Mouse (Mus musculus): Measurements from ENCODE around the gene Lasp1.

Gene Lasp1

DNA sequence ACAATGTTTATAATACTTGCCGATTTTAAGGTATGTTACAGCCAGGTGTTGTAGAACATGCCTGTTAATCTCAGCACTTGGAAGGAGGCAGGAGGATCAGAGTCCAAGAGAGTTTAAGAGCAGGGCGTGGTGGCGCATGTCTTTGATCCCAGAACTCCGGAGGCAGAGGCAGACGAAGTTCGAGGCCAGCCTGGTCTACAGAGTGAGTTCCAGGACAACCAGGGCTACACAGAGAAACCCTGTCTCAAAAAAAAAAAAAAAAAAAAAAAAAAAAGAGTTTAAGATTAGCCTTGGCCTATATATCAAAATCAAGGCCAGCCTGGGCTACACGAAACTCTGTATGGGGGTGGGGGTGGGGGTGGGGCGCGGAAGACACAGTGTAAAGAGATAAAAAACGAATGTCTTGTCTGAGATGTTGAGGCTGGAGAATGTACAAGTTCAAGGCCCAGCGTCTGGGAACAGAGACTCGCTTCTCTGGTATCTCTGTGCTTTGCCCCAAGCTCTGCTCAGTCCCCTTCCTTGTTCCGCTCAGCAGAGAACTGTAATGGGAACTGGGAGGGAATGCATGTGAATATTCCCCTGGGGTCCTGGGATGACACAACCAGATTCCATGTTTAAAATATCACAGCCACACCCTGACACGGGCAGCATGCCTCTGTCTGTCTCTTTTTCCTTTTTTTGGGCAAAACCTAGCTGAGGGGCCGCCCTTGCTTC lies 1.3 kb upstream of the Lasp1 start:
- peak; percentile 54 for DNase-seq

DNA sequence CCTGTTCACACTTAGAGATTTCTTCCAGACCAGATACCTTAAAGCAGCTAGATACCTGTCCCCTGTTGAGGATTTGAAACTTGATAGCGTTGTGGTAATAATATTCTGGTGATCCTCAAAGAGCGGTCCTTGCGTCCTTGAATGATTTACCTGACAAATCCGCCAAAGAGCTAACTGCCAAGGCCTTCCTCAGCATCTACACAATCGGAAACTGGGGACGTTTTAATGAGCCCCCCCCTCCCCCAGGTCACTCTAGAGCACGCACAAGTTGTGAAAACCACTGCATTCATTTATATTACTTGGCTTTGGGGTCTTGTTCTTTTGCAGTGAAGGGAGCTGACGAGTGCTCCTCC lies 741 bp upstream of the Lasp1 start:
- DNase-seq, result no peak

DNA sequence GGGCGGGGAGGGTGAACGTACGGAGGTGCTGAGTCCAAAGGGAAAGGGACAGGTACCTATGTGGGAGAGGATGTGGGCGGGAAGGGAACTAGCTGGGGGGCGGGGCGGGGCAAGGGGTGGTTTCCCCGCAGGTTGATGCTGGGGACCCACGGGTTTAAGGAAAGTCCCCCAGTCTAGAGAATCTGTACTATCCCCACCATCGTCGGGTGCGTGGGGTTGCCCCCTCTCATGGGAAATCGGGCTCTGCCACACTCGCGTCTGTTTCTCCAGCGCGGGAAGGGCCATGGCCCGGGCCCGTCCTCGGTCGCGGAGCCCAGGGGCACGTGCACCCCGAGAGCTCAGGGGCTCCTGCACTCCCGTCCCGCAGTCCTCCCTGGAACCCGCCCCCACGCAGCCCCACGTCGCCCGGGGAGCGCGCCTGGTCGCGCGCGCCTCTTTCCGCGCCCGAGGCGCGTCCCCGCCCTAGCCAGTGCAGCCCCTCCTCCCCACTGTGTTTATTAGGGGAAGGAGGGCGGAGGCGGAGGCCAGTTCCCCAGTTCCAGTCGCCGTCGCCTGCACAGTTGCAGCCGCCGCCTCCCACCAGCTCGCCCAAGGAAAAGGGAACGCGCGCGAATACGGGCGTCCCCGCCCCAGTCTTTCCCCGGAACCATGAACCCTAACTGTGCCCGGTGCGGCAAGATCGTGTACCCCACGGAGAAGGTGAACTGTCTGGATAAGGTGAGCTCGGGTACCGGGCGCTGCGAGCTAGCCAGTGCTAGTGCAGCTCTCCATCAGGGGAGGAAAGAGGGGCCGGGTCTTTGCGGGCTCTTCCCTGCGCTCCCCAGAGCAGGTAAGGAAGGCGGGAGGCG lies 570 bp downstream of the Lasp1 start:
- peak; percentile 94 for DNase-seq

DNA sequence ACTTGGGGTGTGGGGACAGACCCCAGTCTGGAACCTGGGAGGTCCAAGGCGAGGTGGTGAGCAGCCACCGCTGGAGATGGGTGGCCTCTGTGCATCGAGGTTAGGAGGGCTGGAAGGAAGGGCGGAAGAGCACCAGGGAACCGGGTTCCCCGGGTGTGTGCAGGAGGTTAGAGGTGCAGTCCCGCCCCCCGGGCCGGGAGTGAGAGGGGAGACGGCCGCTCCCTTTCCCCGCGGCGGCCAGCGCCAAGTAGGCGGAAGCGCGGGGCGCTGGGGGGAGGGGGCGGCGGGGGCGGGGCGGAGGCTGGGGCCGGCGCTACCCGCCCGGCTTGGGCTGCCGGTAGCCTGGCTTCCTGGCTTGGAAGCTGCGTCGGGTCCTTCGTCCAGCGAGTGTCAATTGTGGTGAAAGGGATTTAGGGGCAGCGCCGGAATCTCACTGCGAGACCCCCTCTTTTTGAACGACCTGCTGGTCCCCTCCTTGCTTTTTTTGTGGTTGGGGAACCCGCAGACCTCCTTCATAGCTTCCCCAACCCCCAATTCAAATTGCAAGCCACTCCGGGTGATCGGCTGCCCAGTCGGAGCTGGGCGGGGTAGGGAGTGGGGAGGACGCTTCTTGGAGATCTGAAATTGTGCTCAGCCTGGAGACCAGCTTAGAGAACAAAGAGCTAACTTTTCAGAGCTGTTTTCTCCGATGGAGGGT lies 1.3 kb downstream of the Lasp1 start:
- DNase-seq, result peak; percentile 78

DNA sequence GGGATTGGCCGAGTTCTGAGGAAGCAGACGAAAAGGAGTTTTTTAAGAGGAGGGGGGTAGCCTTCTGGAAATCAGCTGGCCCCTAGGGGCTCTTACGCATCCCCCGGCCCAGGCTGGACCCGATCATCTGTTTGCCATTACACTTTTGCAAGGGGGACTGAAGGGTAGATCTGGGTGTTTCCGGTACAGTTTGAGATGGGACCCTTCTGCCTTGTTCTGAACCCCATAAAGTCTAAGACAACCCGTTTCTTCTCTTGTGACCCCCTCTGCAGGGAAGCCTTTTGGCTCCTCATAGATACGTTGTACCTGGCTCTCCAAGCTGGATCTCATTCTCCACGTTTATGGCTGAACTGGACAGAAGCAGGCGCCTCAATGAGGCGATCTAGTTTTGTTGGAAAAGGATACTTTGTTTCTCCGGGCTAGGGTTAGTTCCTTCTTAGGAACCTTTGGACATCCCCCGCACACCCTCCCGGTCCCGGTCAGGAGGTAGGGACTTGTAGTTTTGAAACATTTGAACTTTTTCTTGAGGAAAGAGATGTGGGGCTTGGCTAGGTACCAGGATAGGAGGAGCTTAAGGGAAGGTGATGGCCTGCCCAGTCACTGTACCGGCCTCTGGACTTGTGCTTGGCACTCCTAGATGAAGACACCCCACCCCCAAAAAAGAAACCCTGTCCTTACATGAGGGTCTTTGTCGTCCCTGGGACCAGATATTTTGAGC lies 2.0 kb downstream of the Lasp1 start:
- DNase-seq, result peak; percentile 77

DNA sequence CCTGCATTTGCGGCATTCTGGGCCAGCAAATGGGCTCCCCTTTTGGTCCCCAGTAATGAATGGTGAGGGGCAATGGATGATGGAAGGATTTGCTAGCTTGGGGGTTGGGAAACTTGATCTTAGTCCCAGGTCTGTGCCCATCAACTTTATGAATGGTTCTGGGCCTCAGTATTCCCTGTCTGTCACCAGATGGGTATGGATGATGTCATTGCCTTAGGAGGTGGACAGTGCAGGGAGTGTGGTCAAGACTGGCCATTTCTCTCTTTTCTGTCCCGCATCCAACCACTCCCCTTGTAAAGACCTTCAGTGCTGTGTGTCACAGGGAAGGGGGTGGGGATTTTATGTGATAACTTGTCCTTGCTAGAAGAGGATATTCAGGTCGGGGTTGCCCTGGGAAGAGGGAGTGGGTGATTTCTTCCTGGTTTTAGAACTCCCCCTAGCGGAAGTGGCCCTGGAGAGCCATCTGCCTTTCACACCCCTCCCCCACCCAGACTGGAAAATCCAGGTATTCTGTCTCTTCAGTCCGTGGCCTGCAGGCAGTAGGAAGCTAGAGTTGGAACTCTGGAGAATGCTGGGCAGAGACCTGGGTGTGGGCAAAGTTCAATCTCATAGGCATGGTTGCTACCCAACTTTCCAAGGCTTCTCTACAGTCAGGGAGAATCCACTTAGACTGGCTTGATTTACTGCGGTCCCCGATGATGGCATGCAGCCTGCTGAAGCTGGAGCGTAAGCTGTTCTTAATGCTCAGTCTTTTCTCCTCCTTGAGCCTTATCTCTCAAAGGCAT lies 2.8 kb downstream of the Lasp1 start:
- DNase-seq, result peak; percentile 77

DNA sequence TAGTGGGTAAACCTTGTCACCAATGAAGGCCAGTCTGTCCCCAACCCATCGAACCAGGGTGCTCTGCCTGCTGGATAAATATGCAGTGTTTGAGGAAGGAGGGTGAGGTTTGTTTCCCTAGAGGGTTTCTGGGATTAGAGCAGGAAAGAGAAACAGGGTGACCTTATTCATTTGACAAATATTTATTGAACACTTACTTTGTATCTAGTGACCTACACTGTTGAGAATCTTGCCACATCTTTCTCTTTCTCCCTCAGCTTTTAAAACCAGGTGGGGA lies 3.3 kb downstream of the Lasp1 start:
- DNase-seq, result no peak

DNA sequence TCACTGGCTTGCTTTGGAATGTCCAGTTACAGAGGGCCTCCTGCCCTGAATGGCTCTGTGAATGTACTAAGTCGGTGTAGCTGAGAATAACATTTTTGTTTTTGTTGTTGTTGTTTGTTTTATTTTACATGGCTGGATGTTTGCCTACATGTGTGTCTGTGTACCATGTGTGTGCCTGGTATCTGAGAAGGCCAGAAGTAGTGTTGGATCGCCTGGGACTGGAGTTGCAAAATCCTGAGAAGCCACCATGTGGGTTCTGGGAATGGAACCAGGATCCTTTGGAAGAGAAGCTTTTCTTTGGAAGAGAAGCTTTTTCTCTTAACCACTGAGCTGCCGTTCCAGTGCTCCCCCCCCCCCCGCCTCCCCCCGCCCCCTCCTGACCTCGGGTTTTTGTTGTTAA lies 3.7 kb downstream of the Lasp1 start:
- no peak for DNase-seq

DNA sequence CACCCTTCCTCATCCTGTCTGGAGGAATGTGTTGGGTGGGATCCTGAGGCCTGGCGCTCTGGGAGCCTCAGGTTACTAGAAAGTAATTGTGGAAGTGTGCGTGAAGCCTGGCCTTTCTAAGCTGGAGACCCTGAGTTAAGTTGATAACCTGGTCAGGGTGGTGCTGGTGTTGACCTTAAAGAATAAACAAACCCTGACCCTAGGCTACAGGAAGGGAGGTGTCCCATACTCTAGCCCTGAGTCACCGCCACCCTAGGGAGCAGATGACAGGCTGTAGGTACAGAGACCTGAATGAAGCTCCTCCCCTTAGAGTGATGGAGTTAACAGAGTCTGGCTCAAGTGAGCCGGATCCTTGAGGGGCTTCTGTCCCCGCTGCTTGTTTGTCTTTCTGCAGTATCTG lies 5.0 kb downstream of the Lasp1 start:
- no peak for DNase-seq

DNA sequence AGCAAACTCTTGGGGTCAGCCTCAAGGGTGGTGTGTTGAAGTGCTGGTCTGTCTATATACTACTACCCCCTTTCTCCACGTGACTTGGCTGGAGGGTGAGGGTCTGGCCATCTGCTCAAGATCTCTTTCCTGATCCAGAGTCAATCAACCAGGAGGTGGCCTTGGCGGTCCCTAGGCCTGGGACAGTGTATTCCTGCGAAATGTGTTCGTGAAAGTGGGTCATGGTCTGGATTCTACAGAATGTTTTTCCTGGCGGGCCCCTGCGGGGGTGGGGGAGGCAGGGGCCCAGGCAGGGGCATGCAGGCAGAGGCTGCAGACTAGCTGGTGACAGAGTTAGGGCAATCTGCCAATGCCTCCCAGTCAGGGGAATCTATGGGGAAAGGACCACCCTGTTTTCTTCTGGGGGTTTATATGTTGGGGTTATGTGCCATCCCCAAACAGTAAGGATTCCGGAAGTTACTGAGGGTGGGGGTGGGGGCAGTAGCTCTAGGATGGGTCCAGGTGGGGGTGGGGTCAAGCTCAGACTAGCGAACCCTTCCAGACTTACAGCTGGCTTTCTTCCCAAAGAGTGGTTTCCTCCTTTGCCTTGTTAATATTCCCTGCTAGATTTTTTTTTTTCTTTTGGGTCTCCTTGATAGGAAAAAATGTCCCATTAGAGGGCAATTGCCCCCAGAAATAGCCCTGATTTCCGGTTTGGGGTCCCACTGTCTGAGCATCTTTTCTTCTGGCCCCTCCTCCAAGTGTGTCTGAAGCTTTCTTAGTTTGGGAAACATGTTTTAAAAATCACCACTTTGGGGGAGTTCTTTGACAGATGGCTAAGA lies 6.3 kb downstream of the Lasp1 start:
- DNase-seq, result peak; percentile 64

DNA sequence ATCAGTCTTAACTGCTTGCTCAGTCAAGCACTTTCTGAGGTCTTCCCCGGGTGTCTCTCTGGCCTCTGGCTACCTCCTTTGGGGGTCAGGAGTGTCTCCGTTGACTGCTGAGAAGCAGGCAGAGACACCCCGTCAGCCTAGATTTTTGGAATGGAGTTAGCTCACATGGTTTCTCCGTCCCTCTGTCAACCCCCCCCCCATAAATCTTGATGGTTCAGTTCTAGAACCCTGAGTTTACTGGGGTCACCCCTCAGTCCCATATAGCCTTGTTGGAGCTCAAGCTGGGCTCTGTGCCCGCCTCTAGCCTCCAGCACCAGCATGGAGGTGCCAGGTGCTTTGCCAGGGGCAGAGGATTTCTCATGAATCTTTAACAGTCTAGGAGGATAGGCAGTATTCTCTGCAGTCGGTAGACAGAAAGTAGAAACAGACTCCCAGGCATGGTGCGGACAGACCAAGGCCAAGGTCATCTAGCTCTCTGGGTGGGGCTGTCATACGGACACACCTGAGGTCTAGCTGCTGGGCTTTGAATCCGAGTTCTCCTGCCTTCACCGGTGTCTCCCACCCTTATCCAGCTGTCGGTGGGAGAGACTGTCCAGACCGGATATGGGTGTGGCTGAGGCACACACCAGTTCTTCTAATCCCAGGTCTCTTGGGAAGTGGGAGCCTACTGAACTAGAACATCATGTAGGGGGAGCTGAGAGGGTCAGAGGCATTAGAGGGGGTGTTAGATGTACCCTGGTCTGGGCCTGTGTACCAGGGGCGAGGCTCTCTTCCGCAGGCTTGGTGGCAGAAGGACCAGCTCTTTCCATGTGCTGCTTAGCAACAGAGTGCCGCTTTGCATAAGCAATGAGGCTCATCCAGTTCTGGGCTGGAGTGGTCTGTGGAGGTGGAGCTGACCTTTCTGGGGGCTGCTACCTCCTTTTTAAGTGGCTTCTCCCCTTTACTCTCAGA lies 7.1 kb downstream of the Lasp1 start:
- DNase-seq, result peak; percentile 62

DNA sequence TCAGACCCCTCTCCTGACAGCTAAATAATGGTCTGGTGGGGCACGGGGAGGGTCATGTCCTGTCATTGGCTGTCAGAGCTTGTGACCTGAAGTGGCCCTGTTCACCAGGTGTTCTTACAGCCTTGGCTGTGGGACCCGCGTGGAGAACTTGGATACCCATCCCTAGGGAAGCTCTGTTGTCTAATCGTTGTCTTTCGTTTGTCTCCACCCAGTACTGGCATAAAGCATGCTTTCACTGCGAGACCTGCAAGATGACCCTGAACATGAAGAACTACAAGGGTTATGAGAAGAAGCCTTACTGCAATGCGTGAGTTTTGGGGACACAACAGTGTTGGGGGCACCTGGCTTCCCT lies 7.8 kb downstream of the Lasp1 start:
- no peak for DNase-seq

DNA sequence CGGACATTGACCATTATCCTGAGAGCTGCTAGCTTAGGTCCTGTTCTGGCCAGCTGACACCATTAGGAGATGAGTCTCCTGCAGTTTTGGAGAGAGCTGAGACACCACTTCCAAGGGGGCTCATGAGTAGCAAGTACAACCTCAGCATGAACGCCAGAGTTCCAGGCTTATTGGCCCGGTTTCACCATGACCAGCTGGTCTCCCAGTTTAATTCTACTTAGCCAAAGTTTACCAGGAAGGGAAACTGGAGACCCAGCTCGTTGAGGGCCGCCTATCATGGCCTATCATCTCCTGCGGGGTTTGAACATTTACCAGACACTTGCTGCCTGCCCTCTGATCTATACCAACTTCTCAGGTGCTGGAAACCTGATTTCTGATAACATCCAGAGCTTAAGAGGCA lies 8.8 kb downstream of the Lasp1 start:
- DNase-seq, result no peak

DNA sequence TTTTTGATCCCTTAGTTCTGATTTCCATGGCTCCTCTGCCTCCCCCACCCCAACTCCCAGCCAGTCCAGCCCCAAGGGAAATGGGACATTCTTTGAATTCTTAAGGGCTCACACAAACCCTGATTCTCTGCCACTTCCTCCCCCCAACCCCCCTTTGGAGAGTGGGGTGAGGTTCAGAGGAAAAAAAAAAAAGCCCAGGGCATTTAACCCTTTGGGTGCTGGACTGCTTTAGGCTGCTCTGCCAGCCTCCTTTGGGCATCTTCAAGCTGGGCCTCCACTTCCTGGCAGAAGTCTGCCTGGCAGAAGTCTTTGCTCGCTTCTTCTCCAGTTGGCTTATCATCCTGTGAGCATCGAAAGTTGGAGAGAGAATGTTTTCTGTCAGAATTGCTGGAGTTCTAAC lies 9.3 kb downstream of the Lasp1 start:
- DNase-seq, result peak; percentile 56

DNA sequence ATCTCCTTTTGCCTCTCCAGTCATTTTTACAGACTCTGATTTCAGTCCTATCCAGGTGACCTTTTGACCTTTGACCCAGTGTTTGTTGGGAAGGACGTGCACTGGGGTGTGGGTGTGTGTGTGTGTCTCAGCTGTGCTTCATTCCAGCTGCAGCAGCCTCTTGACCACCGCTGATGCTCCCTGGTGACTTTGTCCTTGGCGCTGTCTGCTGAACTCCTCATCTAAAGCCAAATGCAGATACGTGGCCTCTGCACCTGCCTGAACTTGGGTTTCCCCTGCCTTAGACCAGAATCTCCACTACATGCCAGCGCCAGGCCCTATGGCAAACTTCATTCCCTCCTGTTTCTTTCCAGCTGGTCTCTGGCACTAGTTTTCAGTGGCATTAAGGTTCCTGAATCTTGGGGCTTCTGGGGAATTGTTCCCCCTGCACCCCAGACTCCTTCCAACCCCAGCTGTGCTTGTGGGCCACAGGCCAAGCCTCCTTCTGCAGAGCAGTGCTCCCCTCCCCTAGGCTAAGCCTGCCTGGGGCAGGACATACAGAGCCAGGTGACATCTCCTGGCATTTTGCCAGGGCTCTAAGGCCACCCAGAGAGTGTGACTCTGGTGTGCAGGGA lies 9.9 kb downstream of the Lasp1 start:
- peak; percentile 82 for DNase-seq

DNA sequence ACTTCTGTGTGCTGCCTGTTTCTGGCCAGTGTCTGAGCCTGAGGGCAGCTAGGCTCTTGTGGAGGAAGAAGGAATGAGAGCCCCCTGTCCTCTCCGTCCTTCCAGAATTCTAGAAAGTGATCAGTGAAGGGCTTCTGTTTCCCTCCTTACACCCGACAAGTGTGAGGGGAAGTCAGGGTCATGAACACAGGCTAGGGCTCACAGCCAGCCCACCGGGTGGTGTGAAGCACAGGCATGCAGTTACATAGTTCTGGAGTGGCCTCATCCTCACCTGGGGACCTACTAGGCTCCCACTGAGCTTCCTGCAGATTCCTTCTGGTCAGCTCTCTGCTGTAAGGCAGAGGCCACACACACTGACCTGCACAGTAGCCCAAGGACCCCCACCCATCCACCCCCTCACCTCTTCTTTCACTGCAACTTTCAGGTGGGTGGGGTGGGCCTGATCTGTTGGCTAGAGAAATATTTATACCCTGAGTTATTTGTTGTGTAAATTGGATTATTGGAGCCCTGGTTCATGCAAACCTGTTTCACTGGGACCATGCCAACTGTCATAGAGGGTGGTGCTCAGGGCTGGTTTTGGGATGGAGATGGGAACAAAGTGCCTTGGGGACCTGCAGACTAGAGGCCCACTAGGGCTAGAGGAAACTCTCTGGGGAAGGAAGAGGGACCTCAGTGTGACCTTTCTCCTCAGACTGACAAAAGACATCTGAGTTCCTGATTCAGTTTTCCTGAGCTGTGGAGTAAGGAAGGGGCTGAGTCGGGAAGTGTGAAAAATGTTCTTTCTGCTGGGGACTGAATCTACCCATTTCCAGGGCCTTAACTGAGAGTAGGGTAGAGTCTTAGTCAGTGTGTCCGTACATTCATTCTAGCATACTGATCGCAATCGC lies 10.7 kb downstream of the Lasp1 start:
- peak; percentile 58 for DNase-seq

DNA sequence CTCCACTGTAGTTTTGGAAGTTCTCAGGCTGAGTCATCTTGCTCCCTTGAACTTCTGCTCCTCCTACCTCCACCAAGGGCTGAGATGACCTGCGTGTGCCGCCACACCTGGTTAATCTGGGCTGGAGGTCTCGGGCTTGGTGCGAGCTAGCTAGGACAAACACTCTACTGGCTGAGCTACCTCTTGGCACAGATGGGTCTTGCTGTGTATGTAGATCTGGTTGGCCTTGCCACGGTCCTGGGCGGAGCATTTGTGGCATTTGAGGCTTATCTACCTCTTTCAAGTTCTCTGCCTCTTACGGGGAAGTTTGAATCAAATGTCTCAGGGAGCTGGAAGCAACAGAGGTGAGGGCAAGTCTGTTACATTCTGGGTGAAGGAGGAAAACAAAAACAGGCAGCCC lies 11.6 kb downstream of the Lasp1 start:
- DNase-seq, result peak; percentile 54

DNA sequence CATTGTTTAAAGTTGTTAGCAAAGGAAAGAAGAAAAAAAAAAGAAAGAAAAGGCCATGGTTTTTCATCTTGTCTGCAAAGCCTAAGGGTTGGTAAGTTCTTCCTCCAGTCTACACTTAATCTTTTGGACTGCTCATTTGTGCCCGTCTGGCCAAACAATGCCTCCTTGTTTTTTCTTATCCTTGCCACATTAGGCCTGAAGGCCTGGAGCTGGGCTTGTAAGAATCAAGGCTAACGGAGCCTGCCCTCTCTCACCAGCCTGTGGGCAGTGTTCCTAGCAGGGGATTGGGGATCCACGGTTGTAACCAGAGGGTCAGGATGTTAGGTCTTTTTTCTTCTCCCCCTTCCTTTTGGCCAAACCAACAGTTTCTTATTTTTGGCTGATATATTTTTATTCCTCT lies 12.2 kb downstream of the Lasp1 start:
- no peak for DNase-seq

All from cerebellum, adult 9-11 months (tissue).